Mouse (Mus musculus): Measurements from ENCODE around the gene Psat1. TPM values are rescaled to one million over a fixed set of nuclear protein-coding genes. Genes with fewer than 3 reads are reported as not detected.

Psat1 gene
- polyA plus RNA-seq, 1 experiment, result 292 TPM

DNA sequence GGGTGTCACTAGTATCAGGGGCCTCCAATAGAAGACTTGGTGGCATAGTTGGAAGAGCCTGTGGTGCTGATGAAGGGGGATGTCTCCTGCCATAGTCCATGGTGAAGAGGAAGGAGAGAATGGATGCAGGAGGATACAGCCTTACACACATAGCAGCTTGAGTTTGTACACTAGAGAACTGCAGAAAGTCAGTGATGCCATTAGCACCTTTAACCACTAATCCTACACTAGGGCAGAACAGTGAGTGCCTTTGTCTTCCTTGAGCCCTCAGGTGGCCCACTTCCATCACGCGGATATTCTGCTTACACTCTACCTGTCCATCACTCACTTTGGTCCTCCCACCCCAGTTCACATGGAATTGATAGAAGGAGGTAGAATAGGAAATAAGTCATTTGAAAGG is 83.0 kb downstream of the Psat1 start:
- Histone ChIP-seq H3K27me3 (ENCODE audit: control insufficient read depth, insufficient read depth, insufficient read length) (no peaks in the 10 kb centered on the region), H3K36me3 (ENCODE audit: control insufficient read depth, insufficient read depth) (no peaks in the 10 kb centered on the region), H3K4me3 (ENCODE audit: insufficient read depth, poor library complexity, severe bottlenecking) (no peak overlapping the region), H3ac (ENCODE audit: control insufficient read depth, insufficient read length, low read depth) (no peak overlapping the region), H3K79me3 (ENCODE audit: low read depth) (no peaks in the 10 kb centered on the region), H3K79me2 (ENCODE audit: control insufficient read depth, insufficient read depth) (no peaks in the 10 kb centered on the region)
- TF ChIP-seq MAX (IDR thresholded peaks at IDR 0.05) (no peak), USF1 (IDR thresholded peaks at IDR 0.05; ENCODE audit: low read depth) (no peak), FOSL1 (IDR thresholded peaks at IDR 0.05; ENCODE audit: insufficient read depth, low read length, poor library complexity, severe bottlenecking) (no peak), MYOD1 (IDR thresholded peaks at IDR 0.05; ENCODE audit: control insufficient read depth, insufficient read length, low read depth) (no peak), MYOG (IDR thresholded peaks at IDR 0.05; ENCODE audit: control insufficient read depth, extremely low read depth, insufficient read length) (no peak), CTCF (IDR thresholded peaks at IDR 0.05; ENCODE audit: control insufficient read depth, insufficient read depth, insufficient read length) (no peak)

DNA sequence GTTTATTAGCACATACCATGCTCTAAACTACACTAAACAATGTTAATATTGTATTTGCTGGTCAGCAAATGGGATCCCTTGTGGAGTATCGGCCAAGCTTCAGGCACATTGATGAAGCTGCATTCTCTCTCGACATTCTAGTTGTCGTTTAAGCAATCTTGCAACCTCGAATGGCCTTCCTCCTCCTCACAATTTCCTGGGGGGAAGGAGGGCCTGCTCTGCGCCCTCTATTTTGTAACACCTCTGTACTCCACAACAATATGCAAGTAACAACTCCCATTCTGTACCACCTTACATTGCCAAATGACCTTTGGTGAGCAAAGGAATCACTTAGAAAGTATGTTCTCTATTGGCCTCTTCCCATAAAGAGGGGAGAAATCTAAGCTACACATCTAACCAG is 91.8 kb downstream of the Psat1 start:
- H3K79me2 ChIP-seq (ENCODE audit: control insufficient read depth, insufficient read depth), result no peaks in the 10 kb centered on the region
- no peaks in the 10 kb centered on the region for H3K79me3 ChIP-seq (ENCODE audit: low read depth)
- H3K4me3 ChIP-seq (ENCODE audit: insufficient read depth, poor library complexity, severe bottlenecking), result no peak overlapping the region
- no peak overlapping the region for H3ac ChIP-seq (ENCODE audit: control insufficient read depth, insufficient read length, low read depth)
- H3K27me3 ChIP-seq (ENCODE audit: control insufficient read depth, insufficient read depth, insufficient read length), result no peaks in the 10 kb centered on the region
- H3K36me3 ChIP-seq (ENCODE audit: control insufficient read depth, insufficient read depth), result no peaks in the 10 kb centered on the region
- TF ChIP-seq MYOD1 (IDR thresholded peaks at IDR 0.05; ENCODE audit: control insufficient read depth, insufficient read length, low read depth) (no peak), USF1 (IDR thresholded peaks at IDR 0.05; ENCODE audit: low read depth) (no peak), MAX (IDR thresholded peaks at IDR 0.05) (no peak), CEBPB (IDR thresholded peaks at IDR 0.05; ENCODE audit: low read depth) (no peak), MYOG (IDR thresholded peaks at IDR 0.05; ENCODE audit: control insufficient read depth, extremely low read depth, insufficient read length) (no peak), CTCF (IDR thresholded peaks at IDR 0.05; ENCODE audit: control insufficient read depth, insufficient read depth, insufficient read length) (no peak), FOSL1 (IDR thresholded peaks at IDR 0.05; ENCODE audit: insufficient read depth, low read length, poor library complexity, severe bottlenecking) (no peak)

Other genes with a start within 250 kb of the Psat1 start
- gene Cep78, start 37.7 kb upstream of the Psat1 start, polyA plus RNA-seq (2012; fragmentation: generic; extraction: Trizol), result 7.5 TPM
- gene Gnaq, start 185.5 kb upstream of the Psat1 start, polyA plus RNA-seq (2012; fragmentation: generic; extraction: Trizol), result 9.5 TPM

All from C2C12 (cell line).